In the genomic region with DNA sequence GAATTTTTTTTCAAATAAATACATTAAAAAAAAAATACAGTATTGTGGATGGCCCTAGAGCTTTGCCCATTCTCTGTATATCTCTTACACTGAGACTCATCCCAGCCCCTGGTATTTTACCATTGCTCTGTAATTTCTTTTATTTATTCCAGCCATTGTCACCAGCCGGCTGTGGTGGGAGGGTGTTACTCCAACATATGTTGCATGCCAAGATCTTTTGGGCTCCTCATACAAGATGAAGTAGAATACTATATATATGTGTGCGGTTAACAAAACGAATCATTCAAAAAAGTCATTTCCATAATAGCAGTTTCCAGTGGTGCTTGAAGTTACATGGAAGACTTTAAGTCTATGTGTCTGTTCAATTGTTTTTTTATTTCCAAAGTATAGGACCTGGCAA, we compare ENCODE assay signal across 23 mouse cellular contexts.
A peak's percentile ranks its signal among the peaks of the same experiment; 100 is the strongest.
DNase-seq lines count a peak whose midpoint lies in the region; ATAC-seq lines count a peak whose summit lies in the region.
"Had no signal": no experiment of that assay in that cellular context is flagged by ENCODE, and none has a peak within 500 bp of the region (broad histone marks: within the 10 kb centered on the region; RNA-seq: fewer than 3 reads in every experiment).

No protein-coding gene starts in this region.

- peaks cover 40% of the 10 kb centered on the region for H3K4me1 ChIP-seq in embryonic facial prominence, embryonic 10.5 days
- no peaks in the 10 kb centered on the region for H3K4me1 ChIP-seq in liver, embryonic 11.5 days (replicated peaks; ENCODE audit: control insufficient read depth, insufficient read depth, low read length)

- H3K9ac ChIP-seq in liver, embryonic 11.5 days (ENCODE audit: low read depth, low read length) = no peak overlapping the region
- H3K9ac ChIP-seq: forebrain, embryonic 13.5 days; hindbrain, embryonic 12.5 days; hindbrain, embryonic 15.5 days had no signal

- no peak overlapping the region for H3K4me3 ChIP-seq in embryonic facial prominence, embryonic 10.5 days
- no peak overlapping the region for H3K4me3 ChIP-seq in liver, embryonic 11.5 days (ENCODE audit: low read depth, low read length)
- H3K4me3 ChIP-seq: forebrain, embryonic 10.5 days; forebrain, embryonic 13.5 days; gastrocnemius, adult 2 months; hindbrain, embryonic 12.5 days; hindbrain, embryonic 15.5 days had no signal

- no peak overlapping the region for H3K4me2 ChIP-seq in liver, embryonic 11.5 days
- H3K4me2 ChIP-seq: forebrain, embryonic 13.5 days; heart, embryonic 11.5 days; hindbrain, embryonic 12.5 days; hindbrain, embryonic 15.5 days had no signal

- intact Hi-C loops in left cerebral cortex, postnatal 4 days (cut with DNase I) = no loop called here

- ATAC-seq in liver, embryonic 11.5 days (replicated peaks; ENCODE audit: low FRiP score) = no peak
- ATAC-seq: CD4-positive, CD25-positive, alpha-beta regulatory T cell, adult 4 months; forebrain, embryonic 13.5 days; forebrain, embryonic 16.5 days had no signal

- H3K36me3 ChIP-seq in embryonic facial prominence, embryonic 10.5 days (replicated peaks) = no peaks in the 10 kb centered on the region
- H3K36me3 ChIP-seq in liver, embryonic 11.5 days (ENCODE audit: control insufficient read depth, insufficient read depth, low read length) = no peaks in the 10 kb centered on the region
- H3K36me3 ChIP-seq: forebrain, embryonic 10.5 days; hindbrain, embryonic 12.5 days; hindbrain, embryonic 15.5 days had no signal

- H3K9me3 ChIP-seq in embryonic facial prominence, embryonic 10.5 days = peaks cover 3% of the 10 kb centered on the region; the same call in 1 of the 2 replicates
- H3K9me3 ChIP-seq in liver, embryonic 11.5 days (ENCODE audit: control insufficient read depth, low read length) = peaks cover 3% of the 10 kb centered on the region; the same call in 1 of the 2 replicates
- H3K9me3 ChIP-seq: forebrain, embryonic 13.5 days had no signal

- H3K27me3 ChIP-seq in embryonic facial prominence, embryonic 10.5 days (replicated peaks; ENCODE audit: low read depth, poor library complexity, severe bottlenecking) = no peaks in the 10 kb centered on the region
- no peaks in the 10 kb centered on the region for H3K27me3 ChIP-seq in liver, embryonic 11.5 days (replicated peaks; ENCODE audit: control insufficient read depth, insufficient read depth, low read length)
- H3K27me3 ChIP-seq: forebrain, embryonic 13.5 days; hindbrain, embryonic 12.5 days; hindbrain, embryonic 15.5 days had no signal

- H3K27ac ChIP-seq in embryonic facial prominence, embryonic 10.5 days (replicated peaks) = 0 out of 2 replicates have a peak overlapping the region, but pooled peaks have one; percentile 15
- no peak overlapping the region for H3K27ac ChIP-seq in liver, embryonic 11.5 days (ENCODE audit: low read depth, low read length)
- H3K27ac ChIP-seq: forebrain, embryonic 10.5 days; forebrain, embryonic 13.5 days; gastrocnemius, adult 2 months; hindbrain, embryonic 12.5 days; hindbrain, embryonic 15.5 days had no signal

- WGBS in embryonic facial prominence, embryonic 10.5 days = 96% methylated on average over 3 of the region's 3 CpGs
- WGBS in liver, embryonic 11.5 days = 86% methylated on average over 3 of the region's 3 CpGs

- peak; percentile 27 to 45 for DNase-seq in left cerebral cortex, adult 18-20 months (ENCODE audit: low spot score in 2 of 2)
- DNase-seq in left cerebral cortex, postnatal 4 days = no peak
- DNase-seq in right cerebral cortex, adult 2 months (ENCODE audit: low spot score in 2 of 2) = peak; percentile 43 to 56
- DNase-seq in right cerebral cortex, postnatal 14 days = no peak
- DNase-seq in embryonic facial prominence, embryonic 10.5 days (ENCODE audit: low spot score) = no peak
- DNase-seq in liver, embryonic 11.5 days (ENCODE audit: low spot score) = no peak
- DNase-seq: adrenal gland, adult 2 months; adrenal gland, postnatal 14 days; cerebellum, adult 11-12 months; cerebellum, adult 8-10 months; cerebellum, postnatal 10 days; cerebellum, postnatal 36 days; embryo, embryonic 11 days; gastrocnemius, adult 2 months; gastrocnemius, postnatal 14 days; heart, adult 11 months had no signal

Comparison
In these comparisons a context has a peak if more than half of its experiments do, and no peak if none do; other contexts are left out.
1. DNase-seq: peak in left cerebral cortex, adult 18-20 months (2 of 2) and right cerebral cortex, adult 2 months (2 of 2); none in left cerebral cortex, postnatal 4 days (single experiment), right cerebral cortex, postnatal 14 days (single experiment), embryonic facial prominence, embryonic 10.5 days (single experiment) and liver, embryonic 11.5 days (single experiment).